Mouse (Mus musculus) hematopoietic stem cell, adult 5-6 weeks (primary cell): ENCODE measurements around the gene Ifi27. TPM values are rescaled to one million over a fixed set of nuclear protein-coding genes. Genes with fewer than 3 reads are reported as not detected.
A peak's percentile ranks its signal among the peaks of the same experiment; 100 is the strongest.
"Not testable (repeated sequence)": the region's sequence is repeated elsewhere in the genome, so short reads cannot be mapped to it uniquely, and the experiment has no call there.

Experiments
- ATAC-seq, 2 experiments: fragments of 125-278 bp in 1 of 2; replicated peaks in 1 of 2; 2 replicates each; pipeline ENCODE4 v1.8.0; 2016 to 2017; ENCODE audit warnings: inconsistent platforms in 2 of 2, mild to moderate bottlenecking in 2 of 2, moderate number of reproducible peaks in 2 of 2, low read depth in 1 of 2, moderate TSS enrichment in 1 of 2; ENCODE audit not compliant: low FRiP score in 2 of 2, poor library complexity in 2 of 2, severe bottlenecking in 2 of 2, insufficient read depth in 1 of 2, low TSS enrichment in 1 of 2
- total RNA-seq: library from RNA; stranded (forward); fragments of 172-1452, 232-1000 nt; gene quantifications from 2 replicates; pipeline ENCODE4 v1.2.3, GENCODE M21; 2017

The Ifi27 gene
- total RNA-seq, 1 experiment from 2014 or later, result 147 TPM

GRCm38 (mm10) chr12:103437601-103438000 is 3.6 kb downstream of the Ifi27 start:
- ATAC-seq, result no peak

- ATAC-seq, result peak; percentile 79 to 84
These were observed 9.5 kb downstream of the Ifi27 start, which contains the start of gene Ifi27l2a for GRCm38 (mm10) chr12:103443524-103443923. Ifi27l2a (minus strand) TSS chr12:103443680.

GRCm38 (mm10) chr12:103444261-103444660 is 10.2 kb downstream of the Ifi27 start:
- ATAC-seq, result not testable (repeated sequence)

GRCm38 (mm10) chr12:103445060-103445459 is 11.0 kb downstream of the Ifi27 start:
- ATAC-seq, result no peak

- ATAC-seq, result no peak
These were observed 19.4 kb downstream of the Ifi27 start for GRCm38 (mm10) chr12:103453361-103453760.

- ATAC-seq, result not testable (repeated sequence)
These were observed 22.7 kb downstream of the Ifi27 start for GRCm38 (mm10) chr12:103456727-103457126.

- no peak for ATAC-seq
These were observed 23.1 kb downstream of the Ifi27 start, which contains the start of gene Ifi27l2b for GRCm38 (mm10) chr12:103457140-103457539. Ifi27l2b (minus strand) TSS chr12:103457223.

- no peak for ATAC-seq
These were observed 40.5 kb downstream of the Ifi27 start for GRCm38 (mm10) chr12:103474481-103474880.

GRCm38 (mm10) chr12:103476779-103477389 is 42.9 kb downstream of the Ifi27 start:
- ATAC-seq, result no peak

- no peak for ATAC-seq
These were observed 43.5 kb downstream of the Ifi27 start for GRCm38 (mm10) chr12:103477461-103478015.

GRCm38 (mm10) chr12:103481671-103482070 is 47.7 kb downstream of the Ifi27 start:
- ATAC-seq, result no peak

- ATAC-seq, result no peak
These were observed 48.8 kb downstream of the Ifi27 start for GRCm38 (mm10) chr12:103482781-103483180.

- not testable (repeated sequence) for ATAC-seq
These were observed 50.4 kb downstream of the Ifi27 start for GRCm38 (mm10) chr12:103484200-103484972.

GRCm38 (mm10) chr12:103486726-103487125 is 52.7 kb downstream of the Ifi27 start:
- ATAC-seq, result no peak

- peak; percentile 33 to 35; a peak in 2 of 4 replicates for ATAC-seq
These were observed 53.3 kb downstream of the Ifi27 start for GRCm38 (mm10) chr12:103487276-103487675.

- ATAC-seq, result no peak
These were observed 53.7 kb downstream of the Ifi27 start for GRCm38 (mm10) chr12:103487750-103488149.
